Mouse (Mus musculus): ENCODE data around the gene Celf2.

Gene Celf2

DNA sequence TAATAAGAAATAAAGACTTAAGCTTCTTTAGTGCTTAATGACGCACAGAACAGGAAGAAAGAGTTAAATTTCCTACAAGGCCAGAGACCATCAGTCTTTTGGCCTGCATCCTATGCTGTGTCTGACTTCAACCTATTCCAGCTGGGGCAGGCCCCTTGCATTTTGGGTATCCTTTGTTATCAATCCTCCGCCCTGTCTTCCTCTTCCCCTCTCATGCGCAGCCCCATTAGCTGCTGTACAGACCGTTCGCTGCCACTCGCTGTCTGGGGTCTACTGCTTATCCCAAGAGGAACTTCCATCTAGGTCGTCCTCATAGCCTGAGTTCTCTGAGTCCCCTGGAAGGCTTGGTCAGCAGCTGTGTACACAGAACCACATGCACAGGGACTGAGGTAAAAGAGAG, 996.2 kb downstream of the Celf2 start:
- in situ Hi-C loops (cut with MboI, MseI): no loop called here

DNA sequence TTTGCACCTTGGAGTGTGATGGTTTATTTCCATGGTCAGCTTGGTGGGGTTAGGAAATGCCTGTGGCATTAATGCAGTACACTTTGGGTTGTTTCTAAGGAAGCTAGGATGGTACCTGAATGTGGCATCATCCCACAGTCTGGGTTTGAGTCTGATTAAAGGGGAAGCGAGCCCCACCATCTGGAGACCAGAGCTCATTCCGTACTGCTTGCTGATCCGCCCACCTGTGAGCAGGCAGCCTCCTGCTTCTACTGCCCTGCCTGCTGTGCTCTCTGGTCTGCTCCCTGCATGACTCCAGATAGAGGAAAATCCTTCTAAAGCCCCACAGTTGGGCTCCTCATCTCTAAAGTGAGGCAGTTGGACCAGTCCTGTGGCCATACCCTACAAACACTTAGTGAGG, 1002.3 kb downstream of the Celf2 start:
- in situ Hi-C loops (cut with MboI, MseI): no loop called here

DNA sequence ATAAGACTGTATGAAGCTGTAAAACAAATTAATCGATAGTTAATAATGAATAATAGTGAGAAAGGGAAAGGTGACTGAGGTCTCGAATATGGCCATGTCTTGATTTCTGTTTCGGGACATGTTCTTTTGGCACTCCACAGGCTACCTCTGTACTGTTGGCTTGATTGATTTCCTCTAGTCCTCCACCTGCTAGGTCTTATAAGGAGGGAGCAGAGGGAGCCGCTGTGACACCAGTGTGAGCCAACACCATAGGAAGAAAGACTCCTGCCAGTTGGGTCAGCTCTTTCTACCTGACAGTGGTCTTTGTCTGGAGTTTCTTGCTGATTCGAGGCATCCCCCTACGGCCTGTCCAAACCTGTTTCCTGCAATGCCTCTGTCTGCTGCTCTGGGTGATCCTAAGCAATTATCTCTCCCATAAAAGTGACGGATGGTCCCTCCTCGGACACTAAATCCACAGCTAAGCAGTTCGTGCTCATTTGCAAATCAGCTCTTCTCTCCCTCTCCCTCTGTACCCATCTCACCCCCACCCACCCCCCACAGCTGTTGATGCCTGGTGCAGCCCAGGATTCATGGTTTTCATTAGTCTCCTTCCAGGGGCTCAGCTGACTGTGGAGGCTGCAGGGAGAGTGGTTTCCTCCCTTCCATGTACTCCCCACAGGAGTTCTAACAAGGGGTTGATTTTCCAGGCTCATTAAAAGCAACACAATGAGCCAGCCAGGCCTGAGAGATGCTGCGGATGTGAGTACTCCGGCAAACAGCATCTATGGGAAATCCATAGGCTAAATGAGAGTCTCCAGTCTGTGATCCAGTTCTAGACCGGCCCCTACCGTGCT, 1003.2 kb downstream of the Celf2 start:
- in situ Hi-C loops (cut with MboI, MseI): no loop called here

DNA sequence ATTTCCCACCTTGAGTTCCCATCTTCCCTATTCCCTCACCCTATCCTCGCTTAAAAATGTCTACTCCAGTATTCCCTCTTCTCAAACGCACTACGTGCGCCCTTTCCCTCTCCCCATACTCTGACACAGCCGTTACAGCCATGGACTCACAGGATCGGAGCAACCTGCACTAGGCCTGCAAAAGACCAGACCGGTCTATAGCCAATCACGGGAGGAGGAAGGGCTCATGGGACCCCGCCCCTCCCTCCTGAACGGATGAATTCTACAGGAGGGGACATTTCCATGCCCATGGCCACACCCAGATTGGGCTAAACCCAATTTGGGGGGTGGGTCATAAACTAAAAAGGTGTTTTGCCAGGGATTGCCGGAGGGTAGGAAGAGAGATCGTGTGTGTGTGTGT, 1003.8 kb downstream of the Celf2 start:
- in situ Hi-C loops (cut with MboI, MseI): no loop called here

DNA sequence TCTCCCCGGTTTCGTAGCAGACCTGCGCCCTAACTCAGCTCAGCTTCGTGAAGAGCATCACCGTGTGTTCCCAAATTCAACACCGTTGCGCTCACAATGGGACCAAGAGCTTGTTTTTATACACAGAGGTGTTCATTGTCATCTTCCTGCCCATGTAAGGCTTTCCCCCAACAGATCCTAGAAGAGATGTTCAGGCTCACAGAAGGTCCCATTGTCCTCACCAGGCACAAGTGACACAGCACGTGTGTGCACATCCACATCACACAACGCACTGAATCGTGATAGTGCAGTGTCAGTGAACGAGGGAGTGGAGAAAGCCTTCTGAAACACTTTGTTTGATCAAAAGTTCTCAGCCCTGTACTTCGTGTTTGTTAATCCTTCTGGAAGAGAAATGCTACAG, 1011.3 kb downstream of the Celf2 start:
- in situ Hi-C loops (cut with MboI, MseI): no loop called here

DNA sequence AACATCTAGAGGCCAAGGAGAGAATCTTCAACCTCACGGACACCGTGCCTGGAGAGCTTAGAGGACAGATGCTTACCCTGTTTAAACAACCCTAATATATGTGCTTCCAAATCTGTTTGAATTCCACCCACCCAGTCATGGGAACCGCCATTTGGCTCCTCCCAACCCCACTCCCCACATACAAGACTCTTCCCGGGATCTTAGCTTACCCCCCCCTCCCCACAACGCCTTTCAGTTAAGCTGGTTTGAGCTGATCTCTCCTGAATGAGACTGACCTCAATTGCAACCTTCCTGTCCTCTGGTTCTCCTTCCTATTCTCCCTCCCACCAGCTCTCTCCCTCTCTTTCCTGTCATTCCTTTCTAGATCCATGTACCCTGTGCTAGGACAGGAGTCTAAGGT, 1011.7 kb downstream of the Celf2 start:
- in situ Hi-C loops (cut with MboI, MseI): no loop called here

DNA sequence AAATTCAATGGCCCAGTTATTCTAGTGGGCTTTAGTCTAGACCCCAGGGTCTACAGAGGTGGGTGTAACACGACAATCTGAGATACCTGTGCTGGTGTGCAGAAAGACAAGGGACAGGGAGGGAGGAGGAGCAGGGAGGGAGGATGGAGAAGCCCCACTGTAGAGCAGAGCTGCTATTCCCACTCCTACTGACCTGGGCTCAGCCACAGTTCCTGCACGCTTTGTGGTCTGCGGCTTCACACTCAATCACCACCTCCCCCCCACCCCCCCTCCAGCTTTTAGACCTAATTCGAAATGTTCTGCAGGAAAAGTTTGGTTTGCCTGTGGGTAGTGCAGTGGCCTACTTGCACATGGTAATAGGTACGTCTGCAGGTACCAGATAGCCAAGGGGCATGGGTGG, 1015.5 kb downstream of the Celf2 start:
- in situ Hi-C loops (cut with MboI, MseI): no loop called here

GRCm38 (mm10) chr2:6490870-6491269, 1018.5 kb downstream of the Celf2 start:
- in situ Hi-C loops (cut with MboI, MseI): no loop called here

DNA sequence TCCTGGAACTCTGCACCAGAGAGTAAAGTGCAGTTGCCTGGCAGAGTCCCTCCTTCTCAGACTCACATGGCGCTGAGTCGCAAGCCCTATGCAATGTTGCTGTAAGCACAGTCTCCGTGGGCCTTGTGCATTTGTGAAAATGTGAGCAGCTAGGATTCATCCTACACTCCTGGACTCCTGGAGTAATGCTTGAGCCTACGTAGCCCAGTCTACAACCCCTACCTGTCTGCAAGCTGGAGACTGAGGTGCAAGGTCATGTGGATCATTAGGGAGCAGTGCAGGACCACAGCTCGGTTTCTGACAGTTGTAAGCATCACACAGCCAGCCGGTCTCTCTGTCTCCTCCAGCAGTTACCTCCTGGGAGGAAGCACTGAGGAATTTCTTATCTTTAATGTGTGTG, 1019.3 kb downstream of the Celf2 start:
- in situ Hi-C loops (cut with MboI, MseI): no loop called here

Measured in regulatory T cell (primary cell).